Mouse (Mus musculus): Measurements from ENCODE around the gene Gm20388. TPM values are rescaled to one million over a fixed set of nuclear protein-coding genes. Genes with fewer than 3 reads are reported as not detected.

The Gm20388 gene
- polyA plus RNA-seq, 1 experiment from 2014 or later: not detected

DNA sequence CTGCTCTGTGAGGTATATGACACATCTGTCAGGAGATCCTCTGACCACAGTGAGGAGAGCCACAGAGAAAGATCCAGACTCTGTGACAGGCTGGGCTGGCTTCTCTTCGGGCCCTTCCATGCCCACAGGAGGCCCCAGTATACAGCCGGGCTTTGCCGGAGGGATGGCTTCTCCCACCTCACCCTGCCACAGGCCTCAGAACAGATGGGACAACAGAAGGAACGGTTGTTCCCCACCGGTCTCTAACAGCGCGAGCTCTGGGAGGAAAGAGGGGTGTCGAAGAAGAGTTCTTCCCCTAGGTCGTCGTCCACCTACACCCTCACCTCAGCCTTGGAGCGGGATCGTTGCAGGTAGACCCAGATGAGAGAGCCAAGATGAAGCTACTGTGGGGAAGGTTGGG, 520.4 kb downstream of the Gm20388 start:
- H3K4me2 ChIP-seq (replicated peaks): no peak overlapping the region
- H3K4me1 ChIP-seq (replicated peaks; ENCODE audit: control insufficient read depth, insufficient read depth, low read length): peaks cover 17% of the 10 kb centered on the region
- no peak overlapping the region for H3K9ac ChIP-seq
- H3K9me3 ChIP-seq (ENCODE audit: control insufficient read depth, low read length): no peaks in the 10 kb centered on the region
- H3K4me3 ChIP-seq (replicated peaks; ENCODE audit: low read length): no peak overlapping the region
- no peaks in the 10 kb centered on the region for H3K27me3 ChIP-seq (ENCODE audit: control insufficient read depth, insufficient read depth, low read length)
- ATAC-seq (ENCODE audit: low FRiP score) (no peak), DNase-seq (ENCODE audit: low spot score) (no peak)
- no peak overlapping the region for H3K27ac ChIP-seq
- 62% methylated on average over 12 of the region's 12 CpGs for WGBS
- H3K36me3 ChIP-seq (replicated peaks; ENCODE audit: control insufficient read depth, insufficient read depth): no peaks in the 10 kb centered on the region

- H3K4me2 ChIP-seq (replicated peaks): no peak overlapping the region
- WGBS: 81% methylated on average over 7 of the region's 7 CpGs
- no peaks in the 10 kb centered on the region for H3K36me3 ChIP-seq (replicated peaks; ENCODE audit: control insufficient read depth, insufficient read depth)
- no peaks in the 10 kb centered on the region for H3K9me3 ChIP-seq (ENCODE audit: control insufficient read depth, low read length)
- H3K27ac ChIP-seq: no peak overlapping the region
- ATAC-seq (ENCODE audit: low FRiP score) (no peak), DNase-seq (ENCODE audit: low spot score) (no peak)
- H3K27me3 ChIP-seq (ENCODE audit: control insufficient read depth, insufficient read depth, low read length): no peaks in the 10 kb centered on the region
- H3K9ac ChIP-seq: no peak overlapping the region
- peaks cover 6% of the 10 kb centered on the region for H3K4me1 ChIP-seq (replicated peaks; ENCODE audit: control insufficient read depth, insufficient read depth, low read length)
- no peak overlapping the region for H3K4me3 ChIP-seq (replicated peaks; ENCODE audit: low read length)
These were observed 521.8 kb downstream of the Gm20388 start for GRCm38 (mm10) chr8:120432438-120432837.

GRCm38 (mm10) chr8:120433143-120433542, 522.5 kb downstream of the Gm20388 start:
- DNase-seq (ENCODE audit: low spot score): no peak
- no peak overlapping the region for H3K4me2 ChIP-seq (replicated peaks)
- peaks cover 10% of the 10 kb centered on the region for H3K4me1 ChIP-seq (replicated peaks; ENCODE audit: control insufficient read depth, insufficient read depth, low read length)
- no peak overlapping the region for H3K4me3 ChIP-seq (replicated peaks; ENCODE audit: low read length)
- ATAC-seq (ENCODE audit: low FRiP score): no peak
- no peaks in the 10 kb centered on the region for H3K36me3 ChIP-seq (replicated peaks; ENCODE audit: control insufficient read depth, insufficient read depth)
- H3K9me3 ChIP-seq (ENCODE audit: control insufficient read depth, low read length): no peaks in the 10 kb centered on the region
- no peak overlapping the region for H3K27ac ChIP-seq
- H3K9ac ChIP-seq: no peak overlapping the region
- WGBS: 64% methylated on average over 7 of the region's 7 CpGs
- H3K27me3 ChIP-seq (ENCODE audit: control insufficient read depth, insufficient read depth, low read length): no peaks in the 10 kb centered on the region

GRCm38 (mm10) chr8:120433734-120434133, 523.1 kb downstream of the Gm20388 start:
- Histone ChIP-seq H3K4me3 (replicated peaks; ENCODE audit: low read length) (no peak overlapping the region), H3K27ac (no peak overlapping the region), H3K9ac (no peak overlapping the region), H3K4me1 (replicated peaks; ENCODE audit: control insufficient read depth, insufficient read depth, low read length) (peaks cover 16% of the 10 kb centered on the region), H3K4me2 (replicated peaks) (no peak overlapping the region), H3K9me3 (ENCODE audit: control insufficient read depth, low read length) (no peaks in the 10 kb centered on the region), H3K27me3 (ENCODE audit: control insufficient read depth, insufficient read depth, low read length) (no peaks in the 10 kb centered on the region), H3K36me3 (replicated peaks; ENCODE audit: control insufficient read depth, insufficient read depth) (no peaks in the 10 kb centered on the region)
- WGBS: 97% methylated on average over 1 of the region's 1 CpGs
- ATAC-seq (ENCODE audit: low FRiP score) (no peak), DNase-seq (ENCODE audit: low spot score) (no peak)

GRCm38 (mm10) chr8:120435781-120436180, 525.1 kb downstream of the Gm20388 start:
- H3K4me3 ChIP-seq (replicated peaks; ENCODE audit: low read length): no peak overlapping the region
- no peak overlapping the region for H3K4me2 ChIP-seq (replicated peaks)
- no peak overlapping the region for H3K27ac ChIP-seq
- H3K9me3 ChIP-seq (ENCODE audit: control insufficient read depth, low read length): no peaks in the 10 kb centered on the region
- DNase-seq (ENCODE audit: low spot score) (no peak), ATAC-seq (ENCODE audit: low FRiP score) (no peak)
- 96% methylated on average over 15 of the region's 15 CpGs for WGBS
- peaks cover 36% of the 10 kb centered on the region for H3K4me1 ChIP-seq (replicated peaks; ENCODE audit: control insufficient read depth, insufficient read depth, low read length)
- H3K27me3 ChIP-seq (ENCODE audit: control insufficient read depth, insufficient read depth, low read length): no peaks in the 10 kb centered on the region
- no peaks in the 10 kb centered on the region for H3K36me3 ChIP-seq (replicated peaks; ENCODE audit: control insufficient read depth, insufficient read depth)
- H3K9ac ChIP-seq: no peak overlapping the region

DNA sequence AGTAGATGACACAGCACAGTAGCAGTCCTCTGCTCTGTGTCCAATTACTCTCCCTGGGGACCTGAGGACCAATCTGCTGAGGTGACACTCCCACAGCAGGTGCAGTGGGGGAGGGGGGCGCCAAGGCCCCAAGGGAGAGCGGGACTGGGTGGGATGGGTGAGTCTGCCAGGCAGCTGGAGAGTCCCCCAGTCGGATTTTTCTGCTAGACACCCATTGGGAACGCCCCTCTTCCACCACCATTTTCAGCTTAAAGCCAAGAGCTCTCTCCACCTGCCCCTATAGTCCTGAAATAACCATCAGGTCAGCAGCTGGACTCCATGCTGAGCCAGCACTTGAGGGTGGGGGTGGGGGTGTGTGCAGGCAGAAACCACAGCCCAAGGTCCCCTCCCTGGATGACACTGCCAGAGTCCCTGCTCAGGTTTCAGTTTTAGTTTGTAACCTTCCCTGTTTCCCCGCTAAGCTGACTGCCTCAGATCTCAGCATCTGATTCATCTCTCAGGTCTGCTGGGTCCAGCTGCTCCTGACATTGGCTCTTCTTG, 525.9 kb downstream of the Gm20388 start:
- Histone ChIP-seq H3K27ac (no peak overlapping the region), H3K36me3 (replicated peaks; ENCODE audit: control insufficient read depth, insufficient read depth) (no peaks in the 10 kb centered on the region), H3K4me3 (replicated peaks; ENCODE audit: low read length) (no peak overlapping the region), H3K9ac (no peak overlapping the region), H3K4me2 (replicated peaks) (no peak overlapping the region), H3K4me1 (replicated peaks; ENCODE audit: control insufficient read depth, insufficient read depth, low read length) (peaks cover 39% of the 10 kb centered on the region), H3K27me3 (ENCODE audit: control insufficient read depth, insufficient read depth, low read length) (no peaks in the 10 kb centered on the region), H3K9me3 (ENCODE audit: control insufficient read depth, low read length) (no peaks in the 10 kb centered on the region)
- ATAC-seq (ENCODE audit: low FRiP score) (no peak), DNase-seq (ENCODE audit: low spot score) (no peak)
- whole genome bisulfite sequencing: 55% methylated on average over 5 of the region's 5 CpGs

GRCm38 (mm10) chr8:120437207-120437606, 526.6 kb downstream of the Gm20388 start:
- Histone ChIP-seq H3K27me3 (ENCODE audit: control insufficient read depth, insufficient read depth, low read length) (no peaks in the 10 kb centered on the region), H3K4me1 (replicated peaks; ENCODE audit: control insufficient read depth, insufficient read depth, low read length) (peaks cover 42% of the 10 kb centered on the region), H3K9ac (no peak overlapping the region), H3K4me3 (replicated peaks; ENCODE audit: low read length) (no peak overlapping the region), H3K4me2 (replicated peaks) (no peak overlapping the region), H3K36me3 (replicated peaks; ENCODE audit: control insufficient read depth, insufficient read depth) (no peaks in the 10 kb centered on the region), H3K9me3 (ENCODE audit: control insufficient read depth, low read length) (no peaks in the 10 kb centered on the region), H3K27ac (no peak overlapping the region)
- no peak for ATAC-seq (ENCODE audit: low FRiP score)
- 76% methylated on average over 1 of the region's 1 CpGs for WGBS
- no peak for DNase-seq (ENCODE audit: low spot score)

GRCm38 (mm10) chr8:120437666-120438395, 527.2 kb downstream of the Gm20388 start:
- DNase-seq (ENCODE audit: low spot score): no peak
- 0 out of 2 replicates have a peak overlapping the region, but pooled peaks have one; percentile 20 for H3K9ac ChIP-seq
- peak; percentile 9; the same call in 1 of the 2 replicates for ATAC-seq (ENCODE audit: low FRiP score)

GRCm38 (mm10) chr8:120439309-120439708, 528.7 kb downstream of the Gm20388 start:
- peak; percentile 67 for ATAC-seq (ENCODE audit: low FRiP score)
- Histone ChIP-seq H3K9ac (peak overlapping the region; percentile 14; the same call in 1 of the 2 replicates), H3K4me2 (replicated peaks) (peak overlapping the region; percentile 17; the same call in 1 of the 2 replicates)

More at GRCm38 (mm10) chr8:120437666-120438395, 527.2 kb downstream of the Gm20388 start:
- Histone ChIP-seq H3K27ac (no peak overlapping the region), H3K36me3 (replicated peaks; ENCODE audit: control insufficient read depth, insufficient read depth) (no peaks in the 10 kb centered on the region), H3K4me2 (replicated peaks) (no peak overlapping the region), H3K4me1 (replicated peaks; ENCODE audit: control insufficient read depth, insufficient read depth, low read length) (peaks cover 42% of the 10 kb centered on the region), H3K4me3 (replicated peaks; ENCODE audit: low read length) (no peak overlapping the region), H3K9me3 (ENCODE audit: control insufficient read depth, low read length) (no peaks in the 10 kb centered on the region), H3K27me3 (ENCODE audit: control insufficient read depth, insufficient read depth, low read length) (no peaks in the 10 kb centered on the region)
- WGBS: 41% methylated on average over 21 of the region's 21 CpGs

More at GRCm38 (mm10) chr8:120439309-120439708, 528.7 kb downstream of the Gm20388 start:
- Histone ChIP-seq H3K9me3 (ENCODE audit: control insufficient read depth, low read length) (no peaks in the 10 kb centered on the region), H3K36me3 (replicated peaks; ENCODE audit: control insufficient read depth, insufficient read depth) (no peaks in the 10 kb centered on the region), H3K4me3 (replicated peaks; ENCODE audit: low read length) (no peak overlapping the region), H3K4me1 (replicated peaks; ENCODE audit: control insufficient read depth, insufficient read depth, low read length) (peaks cover 42% of the 10 kb centered on the region), H3K27ac (peak overlapping the region; percentile 74), H3K27me3 (ENCODE audit: control insufficient read depth, insufficient read depth, low read length) (no peaks in the 10 kb centered on the region)
- DNase-seq (ENCODE audit: low spot score): peak; percentile 69
- 7% methylated on average over 19 of the region's 19 CpGs for WGBS
